Mouse (Mus musculus) right cerebral cortex, adult 2 months (tissue): ENCODE data around the gene Abhd16a.

Source experiments
- DNase-seq, 2 experiments: peaks; one replicate each; pipeline ENCODE4 v3.0.0; 2021 to 2022; ENCODE audit warnings: low spot score in 2 of 2

Gene Abhd16a

DNA sequence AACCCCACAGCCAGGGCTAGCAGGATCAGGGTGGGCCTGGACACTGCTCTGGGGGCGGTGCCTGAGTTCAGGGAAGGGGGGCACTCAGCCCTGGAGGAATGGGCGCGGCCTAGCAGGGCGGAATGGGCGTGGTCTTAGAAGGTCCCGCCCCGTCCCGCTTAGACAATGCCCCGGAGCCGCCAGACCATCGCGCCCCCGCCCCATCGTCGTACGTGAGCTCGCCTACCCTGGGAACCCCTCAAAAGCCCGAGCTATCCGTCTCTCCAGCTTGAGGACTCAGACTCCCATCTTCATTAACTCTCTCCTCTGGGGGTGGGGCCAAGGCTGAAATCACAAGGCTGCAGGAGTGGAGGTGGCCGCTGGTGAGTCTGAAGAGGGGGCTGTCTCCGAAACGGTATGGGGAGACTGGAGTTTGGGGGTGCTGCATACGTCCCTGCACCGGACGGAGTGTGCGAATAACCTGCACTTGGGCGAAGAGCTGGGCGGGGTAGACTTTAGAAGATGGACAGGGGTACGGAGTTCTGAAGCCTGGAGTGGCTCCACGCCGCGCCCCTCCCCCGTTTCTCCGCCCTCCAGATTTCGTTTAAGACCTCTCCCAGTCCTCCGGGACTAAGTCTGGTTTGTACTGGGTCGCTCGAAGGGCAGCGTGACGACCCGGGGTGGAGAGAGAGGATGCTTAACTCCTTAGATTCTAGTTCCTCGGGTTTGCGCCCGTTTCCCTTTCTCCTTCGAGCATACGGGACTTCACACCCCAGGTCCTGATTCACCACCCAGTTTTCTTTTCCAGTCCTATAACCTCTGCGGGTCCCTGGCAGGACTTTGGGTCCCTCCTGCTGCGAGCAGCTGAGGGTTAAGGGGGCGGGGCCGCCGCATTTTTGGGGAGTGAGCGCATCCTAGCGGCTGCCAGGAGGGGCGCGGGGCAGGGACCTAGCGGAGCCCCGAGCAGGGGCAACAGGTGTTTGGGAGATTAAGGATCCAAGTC lies 29.9 kb upstream of the Abhd16a start, which contains the start of gene Ddah2:
Gene Ddah2 (plus strand): TSS at position 125 of the 982 bp plus-strand sequence.
- DNase-seq, result peak; percentile 46 to 66

- DNase-seq, result no peak
Observed at GRCm38 (mm10) chr17:35060071-35060470, 29.0 kb upstream of the Abhd16a start.

DNA sequence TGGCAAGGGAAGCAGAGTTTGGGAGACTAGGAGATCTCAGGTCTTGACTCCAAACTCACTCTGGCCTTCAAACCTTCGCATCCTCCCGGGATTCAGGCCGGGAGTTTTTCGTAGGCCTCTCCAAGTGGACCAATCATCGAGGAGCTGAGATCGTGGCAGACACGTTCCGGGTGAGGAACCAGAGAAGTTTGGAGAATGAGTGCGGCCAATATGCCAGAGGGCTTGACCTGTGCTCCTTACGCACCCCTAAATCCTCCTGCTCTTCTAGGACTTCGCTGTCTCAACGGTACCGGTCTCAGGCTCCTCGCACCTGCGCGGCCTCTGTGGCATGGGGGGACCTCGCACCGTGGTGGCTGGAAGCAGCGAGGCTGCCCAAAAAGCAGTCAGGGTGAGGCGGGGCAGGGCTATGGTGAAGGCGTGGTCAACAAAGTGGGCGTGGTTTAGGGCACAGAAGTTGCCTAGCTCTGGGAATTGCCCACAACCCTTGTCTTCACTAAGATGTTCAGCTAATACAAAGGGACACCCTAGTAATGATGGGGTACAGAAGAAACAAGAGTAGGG lies 28.2 kb upstream of the Abhd16a start:
- no peak for DNase-seq

DNA sequence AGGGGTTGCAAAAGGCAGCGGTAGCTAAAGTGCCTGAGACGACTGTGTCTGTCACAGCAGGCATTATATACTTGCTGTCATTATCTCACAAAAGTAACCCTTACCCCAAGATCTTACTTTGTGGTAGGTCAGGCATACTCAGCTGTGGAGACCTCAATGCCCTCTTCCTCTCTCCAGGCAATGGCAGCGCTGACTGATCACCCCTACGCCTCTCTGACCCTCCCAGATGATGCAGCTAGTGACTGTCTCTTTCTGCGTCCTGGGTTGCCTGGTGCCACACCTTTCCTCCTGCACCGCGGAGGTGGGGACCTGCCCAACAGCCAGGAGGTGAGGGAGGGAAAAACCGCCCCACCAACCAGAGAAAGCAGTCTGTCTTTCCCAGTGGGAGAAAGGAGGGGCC lies 27.8 kb upstream of the Abhd16a start:
- DNase-seq, result no peak

- no peak for DNase-seq
Observed at GRCm38 (mm10) chr17:35063466-35063865, 25.6 kb upstream of the Abhd16a start.

DNA sequence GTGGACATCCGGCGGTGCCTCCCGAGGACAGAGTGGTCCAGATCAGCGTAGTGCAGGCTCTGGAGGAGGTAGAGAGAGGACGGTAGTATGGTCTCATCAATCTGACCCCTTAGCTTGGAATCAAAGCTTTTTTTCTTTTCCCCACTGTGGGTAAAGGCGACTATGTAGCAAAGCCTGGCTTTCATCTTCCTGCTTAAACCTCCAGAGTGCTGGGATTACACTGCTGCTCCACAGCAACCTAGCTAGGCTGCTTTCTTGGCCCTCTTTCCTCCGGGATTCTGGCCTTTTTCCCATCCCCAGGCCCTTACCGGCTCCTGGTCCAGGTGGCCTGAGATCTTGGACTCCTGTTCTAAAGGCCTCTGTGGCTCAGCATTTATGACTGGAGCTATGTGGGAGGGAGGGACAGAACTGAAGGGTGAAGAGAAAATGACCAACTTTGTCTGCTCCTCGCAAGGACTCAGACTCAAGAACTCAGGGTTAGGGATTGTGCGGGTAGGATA lies 24.6 kb upstream of the Abhd16a start:
- DNase-seq, result no peak

- no peak for DNase-seq
Observed at GRCm38 (mm10) chr17:35064951-35065947, 23.8 kb upstream of the Abhd16a start, which contains the start of gene Ly6g6c. Gene Ly6g6c (plus strand): TSS chr17:35065388.

DNA sequence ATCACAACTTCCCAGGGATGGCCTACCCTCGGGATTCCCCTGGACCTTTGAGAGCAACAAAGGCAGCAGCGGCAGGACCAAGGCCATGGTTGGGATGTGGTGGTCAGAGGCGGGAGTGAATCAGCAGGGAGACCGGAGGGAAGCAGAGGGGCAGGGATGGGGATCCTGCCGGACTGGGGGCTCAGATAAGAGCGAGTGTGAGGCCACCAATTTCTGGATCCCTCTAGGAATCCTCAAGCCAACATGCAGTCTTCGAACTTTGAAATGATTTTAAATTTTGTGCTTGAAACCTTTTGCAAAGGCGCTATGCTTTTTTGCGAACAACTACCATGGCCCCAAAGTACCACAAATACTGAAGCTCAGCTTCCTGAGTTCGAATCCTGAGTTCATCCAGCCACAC lies 23.0 kb upstream of the Abhd16a start, which contains the start of gene Mpig6b:
Gene Mpig6b (minus strand): TSS at position 101 of the 400 bp plus-strand sequence.
- no peak for DNase-seq

GRCm38 (mm10) chr17:35068213-35068914 lies 20.7 kb upstream of the Abhd16a start:
- DNase-seq, result peak in 1 of 2 experiments; percentile 42

- no peak for DNase-seq
Observed at GRCm38 (mm10) chr17:35070556-35071229, 18.4 kb upstream of the Abhd16a start.

- no peak for DNase-seq
Observed at GRCm38 (mm10) chr17:35071454-35071853, 17.6 kb upstream of the Abhd16a start.

DNA sequence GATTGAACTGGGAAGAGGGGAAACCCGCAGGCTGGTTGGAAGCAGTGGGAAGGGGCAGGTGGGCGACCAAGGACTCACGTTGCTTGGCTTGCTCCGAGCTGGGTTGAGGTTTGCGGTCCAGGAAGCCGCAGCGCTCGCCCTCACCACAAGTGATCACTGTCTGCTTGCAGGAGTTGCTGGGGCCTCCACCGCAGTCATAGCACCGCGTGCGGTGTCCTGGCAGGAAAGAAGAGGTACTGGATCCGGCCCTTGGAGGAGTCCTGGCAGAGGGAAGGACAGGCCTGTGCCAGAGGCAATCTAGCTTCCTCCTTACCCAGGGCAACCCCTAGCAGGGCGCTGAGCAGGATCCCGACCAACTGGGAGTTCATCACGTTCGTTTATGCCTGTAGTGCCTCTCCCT lies 15.0 kb upstream of the Abhd16a start:
- no peak for DNase-seq

GRCm38 (mm10) chr17:35076507-35077176 lies 12.4 kb upstream of the Abhd16a start, which contains the start of gene Ly6g6e:
Gene Ly6g6e (plus strand): TSS chr17:35076902.
- no peak for DNase-seq

- DNase-seq, result no peak
Observed at GRCm38 (mm10) chr17:35077285-35077684, 11.8 kb upstream of the Abhd16a start.

DNA sequence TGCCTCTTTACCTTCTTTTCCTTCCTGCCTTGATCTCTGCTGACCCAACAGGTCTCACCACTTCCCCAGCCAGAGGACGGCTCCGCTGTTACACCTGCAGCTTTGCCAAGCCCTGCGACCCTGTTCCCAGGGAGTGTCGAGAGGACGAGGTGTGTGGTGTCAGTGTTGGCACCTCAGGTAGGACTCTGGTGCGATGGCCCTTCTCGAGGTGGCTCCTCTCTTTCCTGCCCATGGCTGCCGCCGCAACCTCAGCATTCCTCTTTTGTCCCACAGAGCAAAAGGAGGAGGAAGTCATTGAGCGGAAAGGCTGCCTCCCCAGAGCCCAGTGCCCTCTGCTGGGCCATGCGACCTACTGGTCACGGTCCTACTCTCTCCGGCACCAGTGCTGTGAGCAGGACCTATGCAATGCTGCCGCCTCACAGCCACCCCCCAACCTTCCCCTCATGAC lies 11.3 kb upstream of the Abhd16a start, which contains the start of gene Ly6g6d:
Gene Ly6g6d (minus strand): TSS at position 280 of the 448 bp plus-strand sequence.
- DNase-seq, result no peak

DNA sequence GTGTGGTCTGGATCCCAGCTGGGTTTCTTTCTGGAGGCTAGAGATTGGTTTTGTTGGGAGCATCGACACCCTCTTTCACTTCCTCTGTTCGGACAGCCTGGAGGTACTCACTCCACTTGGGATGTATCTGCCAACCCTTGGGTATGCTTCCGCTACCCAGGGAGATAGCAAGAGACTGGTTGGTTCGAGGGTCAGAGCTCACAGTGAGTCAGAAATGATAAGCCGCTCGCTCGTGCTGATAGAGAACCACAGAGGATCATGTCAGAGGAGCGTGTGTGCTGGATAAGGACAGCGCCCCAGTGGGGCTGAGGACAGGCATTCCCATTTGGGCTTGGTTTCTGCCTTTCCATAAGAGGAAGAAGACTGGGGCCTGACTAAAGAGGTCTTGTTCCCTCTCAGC lies 9.3 kb upstream of the Abhd16a start:
- no peak for DNase-seq

- no peak for DNase-seq
Observed at GRCm38 (mm10) chr17:35080248-35080647, 8.8 kb upstream of the Abhd16a start.

- DNase-seq, result no peak
Observed at GRCm38 (mm10) chr17:35080710-35081109, 8.4 kb upstream of the Abhd16a start.

GRCm38 (mm10) chr17:35082841-35083576 lies 6.1 kb upstream of the Abhd16a start:
- no peak for DNase-seq
